Mouse (Mus musculus) forebrain, embryonic 12.5 days (tissue): ENCODE data around the gene Itgb5. TPM values are rescaled to one million over a fixed set of nuclear protein-coding genes. Genes with fewer than 3 reads are reported as not detected.
A peak's percentile ranks its signal among the peaks of the same experiment; 100 is the strongest.

Experiments
- ATAC-seq: fragments of 200-750 bp; cut with Nextera tagmentation; 2 replicates; pipeline ENCODE4 v1.8.0; 2017; ENCODE audit warnings: moderate TSS enrichment; ENCODE audit not compliant: low FRiP score
- H3K27ac ChIP-seq: fragments of 300-500 bp; sonication (generic); 2 replicates; pipeline ENCODE4 v1.5.1; 2016; ENCODE audit warnings: mild to moderate bottlenecking
- H3K27me3 ChIP-seq: fragments of 300-500 bp; sonication (generic); 2 replicates; pipeline ENCODE4 v1.6.1; 2016; ENCODE audit warnings: mild to moderate bottlenecking
- H3K36me3 ChIP-seq: fragments of 300-500 bp; sonication (generic); replicated peaks from 2 replicates; pipeline ENCODE4 v1.6.1; 2016; ENCODE audit warnings: mild to moderate bottlenecking
- H3K4me1 ChIP-seq: fragments of 300-500 bp; sonication (generic); 2 replicates; pipeline ENCODE4 v1.6.1; 2016
- H3K4me2 ChIP-seq: fragments of 300-500 bp; sonication (generic); 2 replicates; pipeline ENCODE4 v1.6.1; 2016; ENCODE audit warnings: mild to moderate bottlenecking, moderate library complexity
- H3K4me3 ChIP-seq: fragments of 300-500 bp; sonication (generic); replicated peaks from 2 replicates; pipeline ENCODE4 v1.5.1; 2016; ENCODE audit warnings: mild to moderate bottlenecking
- H3K9ac ChIP-seq: fragments of 300-500 bp; sonication (generic); 2 replicates; pipeline ENCODE4 v1.6.1; 2016; ENCODE audit warnings: mild to moderate bottlenecking
- H3K9me3 ChIP-seq: fragments of 300-500 bp; sonication (generic); 2 replicates; pipeline ENCODE4 v1.6.1; 2016
- WGBS: fragments of 180-500 bp; shearing (Covaris S2); methylation state at CpG from one replicate; pipeline ENCODE4 v1.1.7; 2016; 5-methylcytosine and 5-hydroxymethylcytosine counted together
- polyA plus RNA-seq: library from polyadenylated mRNA; unstranded; fragments of >200 nt; fragmentation: Nextera tagmentation; extraction: Ambion mirVana; gene quantifications from 2 replicates; pipeline ENCODE4 v1.2.1, GENCODE M21; 2016

The Itgb5 gene
- polyA plus RNA-seq, 1 experiment from 2014 or later: 23.1 TPM

- Histone ChIP-seq H3K27ac (no peak overlapping the region), H3K4me1 (peaks cover 27% of the 10 kb centered on the region), H3K9ac (no peak overlapping the region), H3K9me3 (no peaks in the 10 kb centered on the region), H3K27me3 (peaks cover 42% of the 10 kb centered on the region), H3K36me3 (no peaks in the 10 kb centered on the region), H3K4me3 (no peak overlapping the region), H3K4me2 (no peak overlapping the region)
- 84% methylated on average over 3 of the region's 3 CpGs for WGBS
- no peak for ATAC-seq
These were observed 7.2 kb downstream of the Itgb5 start for GRCm38 (mm10) chr16:33836676-33837075.

- Histone ChIP-seq H3K4me3 (no peak overlapping the region), H3K4me1 (peaks cover 25% of the 10 kb centered on the region), H3K4me2 (no peak overlapping the region), H3K36me3 (no peaks in the 10 kb centered on the region), H3K9ac (no peak overlapping the region), H3K27ac (no peak overlapping the region), H3K27me3 (peaks cover 37% of the 10 kb centered on the region), H3K9me3 (no peaks in the 10 kb centered on the region)
- 78% methylated on average over 3 of the region's 3 CpGs for WGBS
- no peak for ATAC-seq
These were observed 7.7 kb downstream of the Itgb5 start for GRCm38 (mm10) chr16:33837191-33837590.

DNA sequence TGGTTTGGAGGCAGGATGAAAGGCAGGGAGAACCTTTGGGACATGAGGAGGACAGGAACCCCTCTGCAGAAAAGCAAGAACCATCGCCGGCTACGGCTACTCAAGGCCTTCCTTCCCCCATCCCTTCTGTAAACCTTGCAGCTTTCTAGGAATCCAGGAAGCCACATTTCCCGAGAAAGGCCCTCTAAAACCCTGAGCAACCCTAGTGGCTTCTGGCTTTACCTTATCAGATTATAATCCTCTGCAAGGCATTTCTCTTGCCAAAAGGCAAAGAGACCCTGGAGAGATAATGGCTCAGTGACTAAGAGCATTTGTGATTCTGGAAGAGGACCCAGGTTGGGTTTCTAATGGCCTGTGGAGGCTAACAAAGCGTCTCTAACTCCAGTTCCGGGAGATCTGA is 11.2 kb downstream of the Itgb5 start:
- Histone ChIP-seq H3K9me3 (no peaks in the 10 kb centered on the region), H3K4me3 (no peak overlapping the region), H3K4me1 (0 out of 2 replicates have a peak, but pooled peaks cover 6% of the 10 kb centered on the region), H3K36me3 (no peaks in the 10 kb centered on the region), H3K27me3 (peaks cover 12% of the 10 kb centered on the region), H3K9ac (no peak overlapping the region), H3K4me2 (no peak overlapping the region), H3K27ac (no peak overlapping the region)
- 79% methylated on average over 6 of the region's 6 CpGs for WGBS
- no peak for ATAC-seq

DNA sequence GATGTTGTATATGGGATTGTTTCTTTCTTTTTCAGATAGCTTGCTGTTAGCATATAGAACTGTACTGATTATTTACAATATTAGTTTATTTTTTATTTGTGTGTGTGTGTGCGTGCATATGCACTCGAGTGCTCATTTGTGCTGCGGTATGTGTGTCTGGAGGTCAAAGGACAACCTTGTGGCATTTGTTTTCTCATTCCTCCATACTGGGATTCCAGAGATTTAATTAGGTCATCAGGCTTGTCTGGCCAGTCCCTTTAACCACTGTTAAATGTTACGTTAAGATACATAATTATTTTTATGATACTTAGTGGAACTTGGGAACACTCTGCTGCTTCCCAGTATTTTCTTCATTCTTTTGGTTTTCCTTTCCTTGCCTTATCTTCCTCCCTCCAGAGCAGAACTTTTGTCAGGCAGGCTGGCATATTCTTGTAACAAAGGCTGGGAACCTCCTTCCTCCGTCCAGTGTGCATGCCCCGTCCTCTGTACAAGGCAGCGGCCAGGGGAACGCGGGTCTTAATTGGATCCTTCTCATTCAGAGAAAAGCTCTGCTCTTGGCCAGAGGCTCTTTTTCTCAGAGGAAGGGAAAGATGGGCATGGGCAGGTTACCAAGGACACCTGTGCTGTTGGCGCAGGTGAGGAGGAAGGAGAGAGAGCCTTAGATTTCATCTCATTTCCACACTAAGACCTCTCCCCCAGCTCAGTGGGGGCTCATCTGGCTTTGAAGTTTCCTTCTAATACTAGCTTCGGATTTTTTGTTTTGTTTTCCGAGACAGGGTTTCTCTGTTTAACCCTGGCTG is 12.8 kb downstream of the Itgb5 start:
- Histone ChIP-seq H3K4me3 (no peak overlapping the region), H3K9ac (no peak overlapping the region), H3K4me2 (no peak overlapping the region), H3K9me3 (peaks cover 5% of the 10 kb centered on the region; the same call in 1 of the 2 replicates), H3K27ac (no peak overlapping the region), H3K4me1 (0 out of 2 replicates have a peak, but pooled peaks cover 6% of the 10 kb centered on the region), H3K27me3 (no peaks in the 10 kb centered on the region; the same call in 1 of the 2 replicates), H3K36me3 (no peaks in the 10 kb centered on the region)
- 41% methylated on average over 12 of the region's 12 CpGs for WGBS
- ATAC-seq: no peak

DNA sequence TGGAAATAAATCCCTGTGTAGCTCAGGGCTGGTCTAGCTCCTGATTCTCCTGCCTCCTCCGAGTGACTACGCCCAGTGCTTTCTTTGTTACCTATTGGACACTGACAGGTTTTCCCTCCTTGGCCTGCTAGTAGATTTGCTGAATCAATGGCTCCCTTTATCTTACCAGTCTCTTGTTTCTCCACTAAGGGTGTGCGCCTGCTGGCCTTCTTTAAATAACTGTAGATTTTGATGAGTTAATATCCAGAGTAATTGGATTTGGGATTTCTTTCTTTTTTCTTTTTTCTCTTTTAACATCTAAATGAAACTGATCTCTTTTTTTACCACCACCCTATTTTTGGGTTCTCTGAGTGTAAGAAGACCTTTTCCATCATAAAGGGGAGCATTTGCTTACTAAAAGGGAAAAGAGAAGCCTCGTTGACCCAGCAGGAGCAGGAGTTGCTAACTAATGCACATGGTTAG is 14.7 kb downstream of the Itgb5 start:
- Histone ChIP-seq H3K36me3 (no peaks in the 10 kb centered on the region), H3K27ac (no peak overlapping the region), H3K4me3 (no peak overlapping the region), H3K4me1 (0 out of 2 replicates have a peak, but pooled peaks cover 6% of the 10 kb centered on the region), H3K4me2 (no peak overlapping the region), H3K9ac (no peak overlapping the region), H3K9me3 (peaks cover 5% of the 10 kb centered on the region; the same call in 1 of the 2 replicates), H3K27me3 (no peaks in the 10 kb centered on the region; the same call in 1 of the 2 replicates)
- 25% methylated on average over 4 of the region's 4 CpGs for WGBS
- ATAC-seq: no peak

GRCm38 (mm10) chr16:33844866-33845265 is 15.4 kb downstream of the Itgb5 start:
- ATAC-seq: no peak
- Histone ChIP-seq H3K4me2 (no peak overlapping the region), H3K9me3 (peaks cover 5% of the 10 kb centered on the region; the same call in 1 of the 2 replicates), H3K4me1 (0 out of 2 replicates have a peak, but pooled peaks cover 6% of the 10 kb centered on the region), H3K4me3 (no peak overlapping the region), H3K27ac (no peak overlapping the region), H3K36me3 (no peaks in the 10 kb centered on the region), H3K9ac (no peak overlapping the region), H3K27me3 (no peaks in the 10 kb centered on the region; the same call in 1 of the 2 replicates)
- WGBS: 75% methylated on average over 6 of the region's 6 CpGs

DNA sequence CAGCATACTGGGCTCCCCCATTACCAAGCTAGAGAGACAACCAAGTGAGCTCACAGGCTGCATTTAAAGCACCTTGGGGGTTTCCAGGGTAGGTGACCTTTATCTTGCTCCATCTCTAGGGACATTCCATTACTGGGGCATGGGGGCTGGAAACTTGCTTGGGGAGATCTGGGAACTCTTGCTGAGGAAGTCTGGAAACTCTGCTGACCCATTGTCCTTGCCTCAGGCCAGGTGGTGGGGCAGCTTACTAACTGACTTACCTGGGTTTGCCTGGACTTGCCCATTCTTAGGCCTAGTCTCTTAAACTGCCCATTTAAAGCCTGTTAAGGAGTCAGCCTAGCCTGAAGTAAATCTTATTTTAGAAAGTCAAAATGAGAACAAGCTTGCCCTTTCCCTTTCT is 23.8 kb downstream of the Itgb5 start:
- no peaks in the 10 kb centered on the region for H3K36me3 ChIP-seq
- no peaks in the 10 kb centered on the region for H3K27me3 ChIP-seq
- no peak overlapping the region for H3K27ac ChIP-seq
- H3K9me3 ChIP-seq: no peaks in the 10 kb centered on the region
- no peak overlapping the region for H3K9ac ChIP-seq
- H3K4me1 ChIP-seq: no peaks in the 10 kb centered on the region
- ATAC-seq: no peak
- no peak overlapping the region for H3K4me2 ChIP-seq
- no peak overlapping the region for H3K4me3 ChIP-seq

DNA sequence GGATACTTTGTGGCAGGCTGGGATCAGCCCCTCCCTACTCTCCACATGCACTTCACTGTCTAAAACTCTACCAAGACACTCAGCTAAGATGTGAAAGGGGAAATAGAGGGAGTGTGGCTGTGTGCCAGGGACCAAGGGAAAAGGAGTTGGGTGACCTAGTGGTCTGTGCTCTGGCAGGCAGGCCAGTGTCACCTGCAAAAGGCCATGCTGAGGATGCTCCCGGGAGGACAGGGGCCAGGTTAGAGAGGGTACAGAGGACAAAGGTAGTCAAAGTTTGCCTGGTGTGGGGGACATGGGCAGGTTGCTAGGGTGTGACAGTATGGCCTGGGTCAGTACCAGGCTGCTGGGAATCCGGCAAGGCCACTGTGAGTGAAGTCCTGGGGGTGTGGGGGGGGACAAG is 29.3 kb downstream of the Itgb5 start:
- no peak overlapping the region for H3K27ac ChIP-seq
- peaks cover 10% of the 10 kb centered on the region for H3K4me1 ChIP-seq
- H3K27me3 ChIP-seq: no peaks in the 10 kb centered on the region
- H3K36me3 ChIP-seq: no peaks in the 10 kb centered on the region
- H3K4me3 ChIP-seq: no peak overlapping the region
- H3K9me3 ChIP-seq: no peaks in the 10 kb centered on the region
- ATAC-seq: no peak
- H3K9ac ChIP-seq: no peak overlapping the region
- WGBS: 83% methylated on average over 2 of the region's 2 CpGs
- H3K4me2 ChIP-seq: no peak overlapping the region

- Histone ChIP-seq H3K4me3 (no peak overlapping the region), H3K27me3 (no peaks in the 10 kb centered on the region), H3K27ac (no peak overlapping the region), H3K36me3 (no peaks in the 10 kb centered on the region), H3K9me3 (no peaks in the 10 kb centered on the region), H3K4me1 (peaks cover 10% of the 10 kb centered on the region), H3K4me2 (no peak overlapping the region), H3K9ac (no peak overlapping the region)
- no peak for ATAC-seq
- 63% methylated on average over 5 of the region's 5 CpGs for WGBS
These were observed 29.9 kb downstream of the Itgb5 start for GRCm38 (mm10) chr16:33859380-33859779.

GRCm38 (mm10) chr16:33859988-33860700 is 30.7 kb downstream of the Itgb5 start:
- Histone ChIP-seq H3K4me2 (peak overlapping the region; percentile 25), H3K4me3 (no peak overlapping the region), H3K27me3 (no peaks in the 10 kb centered on the region), H3K9ac (0 out of 2 replicates have a peak overlapping the region, but pooled peaks have one; percentile 17), H3K9me3 (no peaks in the 10 kb centered on the region), H3K27ac (no peak overlapping the region), H3K4me1 (peaks cover 10% of the 10 kb centered on the region), H3K36me3 (no peaks in the 10 kb centered on the region)
- WGBS: 41% methylated on average over 14 of the region's 14 CpGs
- ATAC-seq: 0 out of 2 replicates have a peak, but pooled peaks have one; percentile 30

DNA sequence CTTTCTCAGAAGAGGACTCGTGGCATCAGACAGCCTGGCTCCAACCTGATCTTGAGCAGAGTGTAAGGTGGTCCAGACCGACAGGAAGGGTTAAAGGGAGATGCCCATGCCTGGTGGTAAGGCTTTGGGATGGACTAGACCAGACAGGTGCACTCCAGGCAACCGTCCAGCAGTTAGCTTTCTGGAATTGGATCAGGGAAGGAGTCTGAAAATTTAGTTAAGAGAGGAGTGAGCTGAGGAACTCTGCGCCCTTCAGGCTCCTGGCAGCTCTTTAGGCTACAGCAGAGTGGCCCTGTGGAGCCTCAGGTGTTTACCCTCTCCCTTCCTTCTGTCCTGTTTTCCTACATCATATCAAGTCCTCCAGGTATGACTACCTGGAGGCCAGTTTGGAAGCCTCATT is 32.9 kb downstream of the Itgb5 start:
- H3K4me3 ChIP-seq: no peak overlapping the region
- no peaks in the 10 kb centered on the region for H3K9me3 ChIP-seq
- ATAC-seq: no peak
- no peak overlapping the region for H3K27ac ChIP-seq
- H3K4me2 ChIP-seq: no peak overlapping the region
- WGBS: 86% methylated on average over 4 of the region's 4 CpGs
- H3K4me1 ChIP-seq: peaks cover 10% of the 10 kb centered on the region
- no peak overlapping the region for H3K9ac ChIP-seq
- no peaks in the 10 kb centered on the region for H3K27me3 ChIP-seq
- no peaks in the 10 kb centered on the region for H3K36me3 ChIP-seq

- no peak for ATAC-seq
- Histone ChIP-seq H3K27me3 (no peaks in the 10 kb centered on the region), H3K4me2 (no peak overlapping the region), H3K36me3 (no peaks in the 10 kb centered on the region), H3K9ac (no peak overlapping the region), H3K9me3 (no peaks in the 10 kb centered on the region), H3K4me3 (no peak overlapping the region), H3K4me1 (peaks cover 10% of the 10 kb centered on the region), H3K27ac (no peak overlapping the region)
- WGBS: 79% methylated on average over 5 of the region's 5 CpGs
These were observed 33.8 kb downstream of the Itgb5 start for GRCm38 (mm10) chr16:33863208-33863751.
